Mouse (Mus musculus): ENCODE results near the gene Fpr2.

DNA sequence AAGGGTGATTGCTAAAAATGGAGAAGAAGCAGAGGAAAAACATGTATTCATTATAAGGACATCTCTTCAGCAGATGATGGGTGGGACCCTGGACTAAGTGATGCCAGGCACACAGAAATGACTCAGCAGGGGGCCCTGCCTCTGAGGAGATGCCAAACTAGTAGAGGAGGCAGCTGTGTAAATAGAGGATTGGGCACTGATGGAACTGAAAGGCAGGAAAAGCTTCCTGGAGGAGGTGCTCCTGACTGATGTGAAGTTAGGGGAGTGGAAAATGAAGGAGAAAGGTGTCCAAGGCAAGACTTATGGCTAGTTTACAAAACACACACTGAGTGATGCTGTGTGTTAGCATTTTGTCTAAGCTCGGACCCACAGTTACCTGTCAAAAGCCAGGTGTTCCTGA is 30.2 kb upstream of the Fpr2 start:
- TF ChIP-seq CTCF (IDR thresholded peaks at IDR 0.05; ENCODE audit: low read depth), result no peak
- no peak for TF ChIP-seq EP300 (optimal IDR thresholded peaks at IDR 0.05)
